Mouse (Mus musculus): ENCODE data around the gene C2cd2l.
"Not testable (repeated sequence)": the region's sequence is repeated elsewhere in the genome, so short reads cannot be mapped to it uniquely, and the experiment has no call there.

C2cd2l gene

GRCm38 (mm10) chr9:44319887-44320798 lies at the start of gene C2cd2l:
Gene C2cd2l (minus strand): TSS chr9:44320285.
- DNase-seq (ENCODE audit: low spot score in 2 of 2): peak; percentile 96 to 98

- DNase-seq (ENCODE audit: low spot score in 2 of 2): no peak
Observed at GRCm38 (mm10) chr9:44364480-44364879, 44.4 kb upstream of the C2cd2l start.

GRCm38 (mm10) chr9:44361931-44362330 lies 41.8 kb upstream of the C2cd2l start:
- not testable (repeated sequence) for DNase-seq (ENCODE audit: low spot score in 2 of 2)

- DNase-seq (ENCODE audit: low spot score in 2 of 2): peak; percentile 97 to 98
Observed at GRCm38 (mm10) chr9:44361190-44361917, 41.3 kb upstream of the C2cd2l start, which contains the start of gene Vps11. Gene Vps11 (minus strand): TSS chr9:44361670.

- no peak for DNase-seq (ENCODE audit: low spot score in 2 of 2)
Observed at GRCm38 (mm10) chr9:44357207-44357606, 37.1 kb upstream of the C2cd2l start.

GRCm38 (mm10) chr9:44353142-44353541 lies 33.1 kb upstream of the C2cd2l start:
- DNase-seq (ENCODE audit: low spot score in 2 of 2): no peak

- no peak for DNase-seq (ENCODE audit: low spot score in 2 of 2)
Observed at GRCm38 (mm10) chr9:44352337-44352736, 32.3 kb upstream of the C2cd2l start.

- DNase-seq (ENCODE audit: low spot score in 2 of 2): no peak
Observed at GRCm38 (mm10) chr9:44351396-44351795, 31.3 kb upstream of the C2cd2l start.

- no peak for DNase-seq (ENCODE audit: low spot score in 2 of 2)
Observed at GRCm38 (mm10) chr9:44348546-44348945, 28.5 kb upstream of the C2cd2l start.

- no peak for DNase-seq (ENCODE audit: low spot score in 2 of 2)
Observed at GRCm38 (mm10) chr9:44347621-44348020, 27.5 kb upstream of the C2cd2l start.

GRCm38 (mm10) chr9:44347166-44347565 lies 27.1 kb upstream of the C2cd2l start:
- DNase-seq (ENCODE audit: low spot score in 2 of 2): no peak

GRCm38 (mm10) chr9:44345570-44346433 lies 25.7 kb upstream of the C2cd2l start:
- DNase-seq (ENCODE audit: low spot score in 2 of 2): no peak

- peak; percentile 92 to 94 for DNase-seq (ENCODE audit: low spot score in 2 of 2)
Observed at GRCm38 (mm10) chr9:44343781-44344421, 23.8 kb upstream of the C2cd2l start, which contains the start of gene Hmbs. Gene Hmbs (minus strand): TSS chr9:44344228.

- no peak for DNase-seq (ENCODE audit: low spot score in 2 of 2)
Observed at GRCm38 (mm10) chr9:44343290-44343689, 23.2 kb upstream of the C2cd2l start.

GRCm38 (mm10) chr9:44342605-44343004 lies 22.5 kb upstream of the C2cd2l start:
- no peak for DNase-seq (ENCODE audit: low spot score in 2 of 2)

- DNase-seq (ENCODE audit: low spot score in 2 of 2): no peak
Observed at GRCm38 (mm10) chr9:44342173-44342572, 22.1 kb upstream of the C2cd2l start.

GRCm38 (mm10) chr9:44341487-44341886 lies 21.4 kb upstream of the C2cd2l start:
- no peak for DNase-seq (ENCODE audit: low spot score in 2 of 2)

- DNase-seq (ENCODE audit: low spot score in 2 of 2): no peak
Observed at GRCm38 (mm10) chr9:44338574-44338973, 18.5 kb upstream of the C2cd2l start.

GRCm38 (mm10) chr9:44337436-44338169 lies 17.5 kb upstream of the C2cd2l start:
- no peak for DNase-seq (ENCODE audit: low spot score in 2 of 2)

- DNase-seq (ENCODE audit: low spot score in 2 of 2): no peak
Observed at GRCm38 (mm10) chr9:44336964-44337363, 16.9 kb upstream of the C2cd2l start.
